Comparison of ENCODE assay signal across 10 mouse cellular contexts in genomic region chr12:81033389-81034041, GRCm38 (mm10). TPM values are rescaled to one million over a fixed set of nuclear protein-coding genes. Genes with fewer than 3 reads are reported as not detected.
DNase-seq lines count a peak whose midpoint lies in the region; ATAC-seq lines count a peak whose summit lies in the region.
"Had no signal": no experiment of that assay in that cellular context is flagged by ENCODE, and none has a peak within 500 bp of the region (broad histone marks: within the 10 kb centered on the region; RNA-seq: fewer than 3 reads in every experiment).

No protein-coding gene starts in this region.

- H3K4me1 ChIP-seq in forebrain, embryonic 16.5 days (replicated peaks; ENCODE audit: control insufficient read depth, insufficient read depth, low read length) = no peaks in the 10 kb centered on the region
- H3K4me1 ChIP-seq in forebrain, embryonic 12.5 days = peaks cover 14% of the 10 kb centered on the region
- H3K4me1 ChIP-seq in embryonic facial prominence, embryonic 15.5 days = peaks cover 10% of the 10 kb centered on the region

- ATAC-seq in forebrain, embryonic 16.5 days = peak; percentile 57; the same call in 1 of the 2 replicates
- no peak for ATAC-seq in forebrain, embryonic 12.5 days (ENCODE audit: low FRiP score)
- no peak for ATAC-seq in embryonic facial prominence, embryonic 15.5 days (ENCODE audit: insufficient number of reproducible peaks, low FRiP score, low TSS enrichment, low read depth)

- intact Hi-C loops in left cerebral cortex, postnatal 4 days (cut with DNase I) = no loop called here

- no peak overlapping the region for H3K4me2 ChIP-seq in forebrain, embryonic 16.5 days (ENCODE audit: low read length)
- H3K4me2 ChIP-seq in forebrain, embryonic 12.5 days = no peak overlapping the region
- no peak overlapping the region for H3K4me2 ChIP-seq in embryonic facial prominence, embryonic 15.5 days (replicated peaks)
- H3K4me2 ChIP-seq: embryonic facial prominence, embryonic 12.5 days had no signal

- H3K4me3 ChIP-seq in forebrain, embryonic 16.5 days (replicated peaks; ENCODE audit: low read length) = no peak overlapping the region
- no peak overlapping the region for H3K4me3 ChIP-seq in forebrain, embryonic 12.5 days (replicated peaks)
- no peak overlapping the region for H3K4me3 ChIP-seq in embryonic facial prominence, embryonic 15.5 days (replicated peaks)
- H3K4me3 ChIP-seq: embryonic facial prominence, embryonic 12.5 days had no signal

- peak; percentile 26 for DNase-seq in left cerebral cortex, postnatal 4 days
- DNase-seq in right cerebral cortex, adult 2 months (ENCODE audit: low spot score in 2 of 2) = peak; percentile 9 to 18
- DNase-seq in ovary, postnatal 14 days (ENCODE audit: low spot score) = no peak
- no peak for DNase-seq in kidney, adult 8-10 months
- no peak for DNase-seq in cerebellum, postnatal 4 days (ENCODE audit: low spot score in 2 of 2)

- H3K9me3 ChIP-seq in forebrain, embryonic 16.5 days (ENCODE audit: control insufficient read depth, low read length) = no peaks in the 10 kb centered on the region
- H3K9me3 ChIP-seq in forebrain, embryonic 12.5 days = no peaks in the 10 kb centered on the region
- H3K9me3 ChIP-seq in embryonic facial prominence, embryonic 15.5 days (replicated peaks) = no peaks in the 10 kb centered on the region
- H3K9me3 ChIP-seq: embryonic facial prominence, embryonic 12.5 days had no signal

- no peak overlapping the region for H3K27ac ChIP-seq in forebrain, embryonic 16.5 days (ENCODE audit: low read length)
- no peak overlapping the region; the same call in 1 of the 2 replicates for H3K27ac ChIP-seq in forebrain, embryonic 12.5 days
- H3K27ac ChIP-seq in embryonic facial prominence, embryonic 15.5 days (replicated peaks) = 0 out of 2 replicates have a peak overlapping the region, but pooled peaks have one; percentile 4
- H3K27ac ChIP-seq: embryonic facial prominence, embryonic 12.5 days had no signal

- H3K36me3 ChIP-seq in forebrain, embryonic 16.5 days (ENCODE audit: control insufficient read depth, insufficient read depth) = no peaks in the 10 kb centered on the region
- H3K36me3 ChIP-seq in forebrain, embryonic 12.5 days (replicated peaks) = no peaks in the 10 kb centered on the region
- no peaks in the 10 kb centered on the region for H3K36me3 ChIP-seq in embryonic facial prominence, embryonic 15.5 days
- H3K36me3 ChIP-seq: embryonic facial prominence, embryonic 12.5 days had no signal

- H3K9ac ChIP-seq in forebrain, embryonic 16.5 days (replicated peaks; ENCODE audit: low read depth, low read length) = no peak overlapping the region
- H3K9ac ChIP-seq in forebrain, embryonic 12.5 days = no peak overlapping the region
- no peak overlapping the region for H3K9ac ChIP-seq in embryonic facial prominence, embryonic 15.5 days
- H3K9ac ChIP-seq: embryonic facial prominence, embryonic 12.5 days had no signal

- 61% methylated on average over 15 of the region's 15 CpGs for WGBS in forebrain, embryonic 16.5 days
- 75% methylated on average over 15 of the region's 15 CpGs for WGBS in forebrain, embryonic 12.5 days
- WGBS in embryonic facial prominence, embryonic 15.5 days = 48% methylated on average over 15 of the region's 15 CpGs

- H3K27me3 ChIP-seq in forebrain, embryonic 16.5 days (replicated peaks; ENCODE audit: control insufficient read depth, insufficient read depth, low read length) = no peaks in the 10 kb centered on the region
- peaks cover 2% of the 10 kb centered on the region; the same call in 1 of the 2 replicates for H3K27me3 ChIP-seq in forebrain, embryonic 12.5 days
- peaks cover 1% of the 10 kb centered on the region; the same call in 1 of the 2 replicates for H3K27me3 ChIP-seq in embryonic facial prominence, embryonic 15.5 days
- H3K27me3 ChIP-seq: CH12.LX; embryonic facial prominence, embryonic 12.5 days had no signal

RNA-seq across cellular contexts. Expression of gene Smoc1, which starts 6.9 kb away (rescaled TPM):
- 12.8 and 13.2 TPM in 2 replicates for polyA plus RNA-seq in forebrain, embryonic 16.5 days (2015; fragmentation: Nextera tagmentation; extraction: Ambion mirVana)
- 7.3 and 8.5 TPM in 2 replicates for polyA plus RNA-seq in forebrain, embryonic 12.5 days (2016; fragmentation: Nextera tagmentation; extraction: Ambion mirVana)
- polyA plus RNA-seq in embryonic facial prominence, embryonic 15.5 days (2015; fragmentation: Nextera tagmentation; extraction: Ambion mirVana) = 7.1 and 8.1 TPM in 2 replicates
- 10 to 100 TPM; 15.8 to 17.2 TPM for total RNA-seq in left cerebral cortex, postnatal 4 days (2021)

Comparison
In these comparisons a context has a peak if more than half of its experiments do, and no peak if none do; other contexts are left out.
1. DNase-seq: peak in left cerebral cortex, postnatal 4 days (single experiment) and right cerebral cortex, adult 2 months (2 of 2); none in ovary, postnatal 14 days (single experiment), kidney, adult 8-10 months (0 of 2) and cerebellum, postnatal 4 days (0 of 2).